In genomic region chr14:100105570-100105969, GRCm38 (mm10) we compare ENCODE assay signal across 18 mouse cellular contexts.
DNase-seq lines count a peak whose midpoint lies in the region; ATAC-seq and TF ChIP-seq lines count a peak whose summit lies in the region.
"Had no signal": no experiment of that assay in that cellular context is flagged by ENCODE, and none has a peak within 500 bp of the region (broad histone marks: within the 10 kb centered on the region; RNA-seq: fewer than 3 reads in every experiment).

No protein-coding gene starts in this region.

- no peak for DNase-seq in frontal cortex, adult 2 months (ENCODE audit: extremely low spot score in 1 of 2, low spot score in 1 of 2)
- DNase-seq in retina, adult 2 months (ENCODE audit: low read depth, low spot score): peak; percentile 46
- no peak for DNase-seq in retina, postnatal 1 day
- peak; percentile 32 for DNase-seq in ES-CJ7 (ENCODE audit: low read depth, low spot score)
- DNase-seq in brain, embryonic 14.5 days (ENCODE audit: low read depth): peak; percentile 22
- DNase-seq in kidney, adult 8-10 months: no peak
- DNase-seq in cerebellum, adult 8-10 months: no peak
- DNase-seq: adrenal gland, adult 2 months; adrenal gland, postnatal 10 days; adrenal gland, postnatal 25 days; B cell, adult 2 months; cerebellum, adult 11-12 months; cerebellum, adult 2 months; cerebellum, adult 9-11 months; cerebellum, postnatal 25 days had no signal

- TF ChIP-seq POLR2A in brain, embryonic 14.5 days (IDR thresholded peaks at IDR 0.05; ENCODE audit: borderline replicate concordance, extremely low read depth, insufficient read depth, insufficient read length, poor library complexity, severe bottlenecking): no peak

- 0 out of 2 replicates have a peak, but pooled peaks have one; percentile 32 for ATAC-seq in frontal cortex, adult (ENCODE audit: low TSS enrichment)
- ATAC-seq: CD4-positive, CD25-positive, alpha-beta regulatory T cell, adult 4 months; Patski had no signal

- no peak for TF ChIP-seq CTCF in brain, embryonic 14.5 days (IDR thresholded peaks at IDR 0.05; ENCODE audit: borderline replicate concordance, extremely low read depth, insufficient read depth, insufficient read length)

Comparison
In these comparisons a context has a peak if more than half of its experiments do, and no peak if none do; other contexts are left out.
1. DNase-seq: peak in retina, adult 2 months (single experiment), ES-CJ7 (single experiment) and brain, embryonic 14.5 days (single experiment); none in frontal cortex, adult 2 months (0 of 2), retina, postnatal 1 day (single experiment), kidney, adult 8-10 months (0 of 2) and cerebellum, adult 8-10 months (single experiment).